Mouse (Mus musculus) spleen, postnatal 14 days (tissue): ENCODE data around the gene Prep.

Source experiments
- DNase-seq, 2 experiments: peaks; one replicate each; pipeline ENCODE4 v3.0.0; 2021 to 2022; ENCODE audit warnings: low spot score in 2 of 2

The Prep gene

GRCm38 (mm10) chr10:45180677-45181326 is 113.8 kb downstream of the Prep start:
- no peak for DNase-seq

GRCm38 (mm10) chr10:45181344-45181743 is 114.3 kb downstream of the Prep start:
- no peak for DNase-seq

- no peak for DNase-seq
Measured at GRCm38 (mm10) chr10:45185457-45185856, 118.5 kb downstream of the Prep start.

GRCm38 (mm10) chr10:45193330-45194310 is 126.6 kb downstream of the Prep start:
- DNase-seq, result no peak

- DNase-seq, result no peak
Measured at GRCm38 (mm10) chr10:45194531-45194930, 127.5 kb downstream of the Prep start.

- no peak for DNase-seq
Measured at GRCm38 (mm10) chr10:45204582-45204981, 137.6 kb downstream of the Prep start.

- DNase-seq, result no peak
Measured at GRCm38 (mm10) chr10:45210201-45210600, 143.2 kb downstream of the Prep start.

- DNase-seq, result no peak
Measured at GRCm38 (mm10) chr10:45216676-45217075, 149.7 kb downstream of the Prep start.
